ENCODE assay signal across 8 mouse cellular contexts in genomic region chr5:123228524-123228922, GRCm38 (mm10). TPM values are rescaled to one million over a fixed set of nuclear protein-coding genes. Genes with fewer than 3 reads are reported as not detected.
DNase-seq lines count a peak whose midpoint lies in the region; ATAC-seq lines count a peak whose summit lies in the region.

No protein-coding gene starts in this region.

- no peaks in the 10 kb centered on the region for H3K27me3 ChIP-seq in heart, embryonic 16.5 days (ENCODE audit: control insufficient read depth, insufficient read depth, low read length)
- no peaks in the 10 kb centered on the region for H3K27me3 ChIP-seq in hindbrain, embryonic 10.5 days (ENCODE audit: insufficient read depth, poor library complexity, severe bottlenecking)
- no peaks in the 10 kb centered on the region for H3K27me3 ChIP-seq in midbrain, embryonic 10.5 days (ENCODE audit: low read depth, poor library complexity, severe bottlenecking)

- no peak for ATAC-seq in heart, embryonic 16.5 days (replicated peaks; ENCODE audit: extremely low read depth, insufficient read depth, low FRiP score)

- no peak for DNase-seq in heart, postnatal 25 days (ENCODE audit: low spot score)
- peak; percentile 3 for DNase-seq in Muller cell, postnatal 12 days (ENCODE audit: inconsistent ontology term)
- DNase-seq in hindbrain, embryonic 10.5 days (ENCODE audit: low spot score), result no peak
- DNase-seq in midbrain, embryonic 10.5 days (ENCODE audit: low spot score), result no peak
- DNase-seq in gastrocnemius, postnatal 36 days, result no peak
- no peak for DNase-seq in cerebellum, postnatal 4 days (ENCODE audit: low spot score in 2 of 2)
- DNase-seq in ovary, postnatal 14 days (ENCODE audit: low spot score), result no peak

- peak overlapping the region; percentile 89 for H3K4me3 ChIP-seq in heart, embryonic 16.5 days (ENCODE audit: low read length)
- peak overlapping the region; percentile 81 for H3K4me3 ChIP-seq in hindbrain, embryonic 10.5 days
- H3K4me3 ChIP-seq in midbrain, embryonic 10.5 days, result peak overlapping the region; percentile 83

- H3K27ac ChIP-seq in heart, embryonic 16.5 days (ENCODE audit: low read length), result no peak overlapping the region
- peak overlapping the region; percentile 90 for H3K27ac ChIP-seq in hindbrain, embryonic 10.5 days
- H3K27ac ChIP-seq in midbrain, embryonic 10.5 days (replicated peaks), result peak overlapping the region; percentile 88

- H3K4me1 ChIP-seq in heart, embryonic 16.5 days (ENCODE audit: control insufficient read depth, insufficient read depth, low read length), result peaks cover 8% of the 10 kb centered on the region
- H3K4me1 ChIP-seq in hindbrain, embryonic 10.5 days (replicated peaks), result peaks cover 12% of the 10 kb centered on the region
- H3K4me1 ChIP-seq in midbrain, embryonic 10.5 days, result peaks cover 12% of the 10 kb centered on the region

- H3K36me3 ChIP-seq in heart, embryonic 16.5 days (ENCODE audit: control insufficient read depth, insufficient read depth), result no peaks in the 10 kb centered on the region
- H3K36me3 ChIP-seq in hindbrain, embryonic 10.5 days, result peaks cover 14% of the 10 kb centered on the region
- peaks cover 10% of the 10 kb centered on the region; the same call in 1 of the 2 replicates for H3K36me3 ChIP-seq in midbrain, embryonic 10.5 days

- intact Hi-C loops in heart, postnatal 25 days (cut with DNase I), result no loop called here
- intact Hi-C loops in gastrocnemius, postnatal 36 days (cut with DNase I), result no loop called here

- peak overlapping the region; percentile 95 for H3K9ac ChIP-seq in heart, embryonic 16.5 days (ENCODE audit: low read length)

- H3K4me2 ChIP-seq in heart, embryonic 16.5 days (ENCODE audit: low read depth, low read length), result peak overlapping the region; percentile 71

- WGBS in heart, embryonic 16.5 days, result 7% methylated on average over 15 of the region's 15 CpGs
- 11% methylated on average over 15 of the region's 15 CpGs for WGBS in hindbrain, embryonic 10.5 days
- WGBS in midbrain, embryonic 10.5 days, result 10% methylated on average over 15 of the region's 15 CpGs

- no peaks in the 10 kb centered on the region for H3K9me3 ChIP-seq in heart, embryonic 16.5 days (replicated peaks; ENCODE audit: control insufficient read depth, low read length)
- no peaks in the 10 kb centered on the region for H3K9me3 ChIP-seq in hindbrain, embryonic 10.5 days
- no peaks in the 10 kb centered on the region for H3K9me3 ChIP-seq in midbrain, embryonic 10.5 days (replicated peaks)

RNA-seq across cellular contexts. Expression of gene Wdr66, which starts 23.4 kb away (rescaled TPM):
- polyA plus RNA-seq in heart, embryonic 16.5 days (2015; fragmentation: Nextera tagmentation; extraction: Ambion mirVana), result 3.1 and 3.7 TPM in 2 replicates
- under 1 TPM; 0.81 to 0.98 TPM for total RNA-seq in heart, postnatal 25 days (2021)
- 7.0 and 8.1 TPM in 2 replicates for polyA plus RNA-seq in hindbrain, embryonic 10.5 days (2016; fragmentation: Nextera tagmentation; extraction: Ambion mirVana)
- polyA plus RNA-seq in midbrain, embryonic 10.5 days (2016; fragmentation: Nextera tagmentation; extraction: Ambion mirVana), result 7.6 and 10.7 TPM in 2 replicates
- total RNA-seq in gastrocnemius, postnatal 36 days (2021), result 1 to 10 TPM in 1 of 2 experiments, under 1 TPM in 1; 0.87 to 2.2 TPM

RNA-seq across cellular contexts. Expression of gene Hpd, which starts 46.0 kb away (rescaled TPM):
- 0.20 and 0.46 TPM in 2 replicates for polyA plus RNA-seq in heart, embryonic 16.5 days (2015; fragmentation: Nextera tagmentation; extraction: Ambion mirVana)
- not detected for total RNA-seq in heart, postnatal 25 days (2021)
- not detected in 2 replicates for polyA plus RNA-seq in hindbrain, embryonic 10.5 days (2016; fragmentation: Nextera tagmentation; extraction: Ambion mirVana)
- not detected in 2 replicates for polyA plus RNA-seq in midbrain, embryonic 10.5 days (2016; fragmentation: Nextera tagmentation; extraction: Ambion mirVana)
- under 1 TPM in 1 of 2 experiments, not detected in 1; 0.79 TPM for total RNA-seq in gastrocnemius, postnatal 36 days (2021)

RNA-seq across cellular contexts. Expression of gene Psmd9, which starts 59.3 kb away (rescaled TPM):
- polyA plus RNA-seq in heart, embryonic 16.5 days (2015; fragmentation: Nextera tagmentation; extraction: Ambion mirVana), result 60.0 and 63.8 TPM in 2 replicates
- 10 to 100 TPM; 15.6 to 16.7 TPM for total RNA-seq in heart, postnatal 25 days (2021)
- polyA plus RNA-seq in hindbrain, embryonic 10.5 days (2016; fragmentation: Nextera tagmentation; extraction: Ambion mirVana), result 77.7 and 86.3 TPM in 2 replicates
- polyA plus RNA-seq in midbrain, embryonic 10.5 days (2016; fragmentation: Nextera tagmentation; extraction: Ambion mirVana), result 75.7 and 78.5 TPM in 2 replicates
- total RNA-seq in gastrocnemius, postnatal 36 days (2021), result 10 to 100 TPM; 13.0 to 15.7 TPM
